Mouse (Mus musculus) heart, embryonic 14.5 days (tissue): ENCODE results near the gene Wars2. TPM values are rescaled to one million over a fixed set of nuclear protein-coding genes. Genes with fewer than 3 reads are reported as not detected.

ENCODE experiments used
- ATAC-seq: fragments of 200-750 bp; cut with Nextera tagmentation; 2 replicates; pipeline ENCODE4 v1.8.0; 2017; ENCODE audit warnings: low read depth, moderate TSS enrichment; ENCODE audit not compliant: insufficient number of reproducible peaks, insufficient read depth, low FRiP score
- H3K27ac ChIP-seq, 2 experiments: fragments of 200-500 bp in 1 of 2; fragments of 300-500 bp in 1 of 2; sonication (generic) in 1 of 2; replicated peaks in 1 of 2; 2 replicates each; pipeline ENCODE4 v1.5.1; 2012 to 2014; ENCODE audit warnings: low read depth in 2 of 2, low read length in 2 of 2, control low read depth in 1 of 2, mild to moderate bottlenecking in 1 of 2, mixed read lengths in 1 of 2; ENCODE audit not compliant: control insufficient read depth in 1 of 2, insufficient read depth in 1 of 2
- H3K27me3 ChIP-seq: fragments of 300-500 bp; sonication (generic); 2 replicates; pipeline ENCODE4 v1.6.1; 2014; ENCODE audit warnings: mild to moderate bottlenecking, low read length, control low read depth; ENCODE audit not compliant: control insufficient read depth, insufficient read depth
- H3K36me3 ChIP-seq: fragments of 300-500 bp; sonication (generic); 2 replicates; pipeline ENCODE4 v1.6.1; 2014; ENCODE audit warnings: mild to moderate bottlenecking, control low read depth, low read length, mixed read lengths; ENCODE audit not compliant: control insufficient read depth, insufficient read depth
- H3K4me1 ChIP-seq, 2 experiments: fragments of 200-500 bp in 1 of 2; fragments of 300-500 bp in 1 of 2; sonication (generic) in 1 of 2; 2 replicates each; pipeline ENCODE4 v1.6.1; 2012 to 2014; ENCODE audit warnings: low read length in 2 of 2, control low read depth in 1 of 2, mixed read lengths in 1 of 2; ENCODE audit not compliant: control insufficient read depth in 2 of 2, insufficient read depth in 2 of 2
- H3K4me2 ChIP-seq: fragments of 300-500 bp; sonication (generic); 2 replicates; pipeline ENCODE4 v1.6.1; 2014; ENCODE audit warnings: mild to moderate bottlenecking, low read length
- H3K4me3 ChIP-seq, 2 experiments: fragments of 200-500 bp in 1 of 2; fragments of 300-500 bp in 1 of 2; sonication (generic) in 1 of 2; 2 replicates each; pipeline ENCODE4 v1.5.1; 2012 to 2014; ENCODE audit warnings: low read length in 2 of 2, mild to moderate bottlenecking in 2 of 2, control low read depth in 1 of 2, low read depth in 1 of 2, moderate library complexity in 1 of 2; ENCODE audit not compliant: control insufficient read depth in 1 of 2, insufficient read depth in 1 of 2
- H3K9ac ChIP-seq: fragments of 300-500 bp; sonication (generic); 2 replicates; pipeline ENCODE4 v1.6.1; 2014; ENCODE audit warnings: mild to moderate bottlenecking, low read length
- H3K9me3 ChIP-seq: fragments of 300-500 bp; sonication (generic); 2 replicates; pipeline ENCODE4 v1.6.1; 2016; ENCODE audit warnings: low read length, control low read depth; ENCODE audit not compliant: control insufficient read depth
- WGBS: fragments of 180-500 bp; shearing (Covaris S2); extraction: QIAGEN DNeasy Blood & Tissue Kit; methylation state at CpG from one replicate; pipeline ENCODE4 v1.1.7; 2014; 5-methylcytosine and 5-hydroxymethylcytosine counted together
- microRNA-seq: library from miRNA; unstranded; fragments of <30 nt; microRNA quantifications from one replicate; pipeline ENCODE4, GENCODE M21; 2016
- polyA plus RNA-seq: library from polyadenylated mRNA; unstranded; fragments of >200 nt; fragmentation: Nextera tagmentation; extraction: Ambion mirVana; gene quantifications from 2 replicates; pipeline ENCODE4 v1.2.1, GENCODE M21; 2014

Wars2 gene
- polyA plus RNA-seq, 1 experiment from 2014 or later = 10.2 TPM

GRCm38 (mm10) chr3:99288302-99288701, 147.4 kb downstream of the Wars2 start:
- H3K9me3 ChIP-seq = no peaks in the 10 kb centered on the region
- no peak overlapping the region for H3K4me2 ChIP-seq
- H3K9ac ChIP-seq = no peak overlapping the region
- H3K27ac ChIP-seq = no peak overlapping the region
- H3K4me3 ChIP-seq = no peak overlapping the region
- 0 out of 2 replicates have a peak, but pooled peaks cover 4% of the 10 kb centered on the region for H3K27me3 ChIP-seq
- no peak for ATAC-seq
- WGBS = 48% methylated on average over 2 of the region's 2 CpGs
- peaks cover 2 to 6% of the 10 kb centered on the region in 2 experiments; a peak in 3 of 4 replicates for H3K4me1 ChIP-seq
- no peaks in the 10 kb centered on the region for H3K36me3 ChIP-seq

Small RNA genes lying within 50 kb of the gene (microRNA-seq; reads per million reads assigned to microRNA genes)
- gene Mir6481 = not detected

Other genes starting within 250 kb of the Wars2 start
- gene Hao2, start 247.8 kb upstream of the Wars2 start, polyA plus RNA-seq = not detected in 2 replicates
- gene Tbx15, start 99.3 kb downstream of the Wars2 start, polyA plus RNA-seq = 0.24 and 0.26 TPM in 2 replicates